Mouse (Mus musculus) olfactory bulb, adult 2 months (tissue): ENCODE data around the gene Fggy. TPM values are rescaled to one million over a fixed set of nuclear protein-coding genes. Genes with fewer than 3 reads are reported as not detected.

ENCODE experiments used
- H3K27ac ChIP-seq: fragments of 200-500 bp; 2 replicates; pipeline ENCODE4 v1.5.1; 2012; ENCODE audit warnings: low read depth, low read length; ENCODE audit not compliant: insufficient read depth
- H3K4me1 ChIP-seq: fragments of 200-500 bp; 2 replicates; pipeline ENCODE4 v1.6.1; 2012; ENCODE audit warnings: low read length; ENCODE audit not compliant: control insufficient read depth, insufficient read depth
- H3K4me3 ChIP-seq: fragments of 200-500 bp; 2 replicates; pipeline ENCODE4 v1.5.1; 2012; ENCODE audit warnings: mild to moderate bottlenecking, low read depth, low read length, moderate library complexity; ENCODE audit not compliant: insufficient read depth
- CTCF ChIP-seq: fragments of 200-500 bp; IDR thresholded peaks from 2 replicates; pipeline ENCODE4 v1.5.1; 2012; ENCODE audit warnings: low read depth, mild to moderate bottlenecking, low read length, moderate library complexity; ENCODE audit not compliant: insufficient read depth
- POLR2A ChIP-seq: fragments of 200-500 bp; IDR thresholded peaks from 2 replicates; pipeline ENCODE4 v1.6.1; 2012; ENCODE audit warnings: mild to moderate bottlenecking, low read depth, low read length, moderate library complexity; ENCODE audit not compliant: insufficient read depth
- WGBS: fragments of 180-500 bp; shearing (Covaris S2); methylation state at CpG from one replicate; pipeline ENCODE4 v1.1.7; 2018; 5-methylcytosine and 5-hydroxymethylcytosine counted together
- polyA plus RNA-seq: library from polyadenylated mRNA; stranded (reverse); fragments of >200 nt; gene quantifications from 2 replicates; pipeline ENCODE4 v1.2.4, GENCODE M21; 2012; ENCODE audit warnings: low replicate concordance; ENCODE audit not compliant: missing spikeins, insufficient read depth, insufficient read length

Gene Fggy
- polyA plus RNA-seq, 1 experiment = not detected

DNA sequence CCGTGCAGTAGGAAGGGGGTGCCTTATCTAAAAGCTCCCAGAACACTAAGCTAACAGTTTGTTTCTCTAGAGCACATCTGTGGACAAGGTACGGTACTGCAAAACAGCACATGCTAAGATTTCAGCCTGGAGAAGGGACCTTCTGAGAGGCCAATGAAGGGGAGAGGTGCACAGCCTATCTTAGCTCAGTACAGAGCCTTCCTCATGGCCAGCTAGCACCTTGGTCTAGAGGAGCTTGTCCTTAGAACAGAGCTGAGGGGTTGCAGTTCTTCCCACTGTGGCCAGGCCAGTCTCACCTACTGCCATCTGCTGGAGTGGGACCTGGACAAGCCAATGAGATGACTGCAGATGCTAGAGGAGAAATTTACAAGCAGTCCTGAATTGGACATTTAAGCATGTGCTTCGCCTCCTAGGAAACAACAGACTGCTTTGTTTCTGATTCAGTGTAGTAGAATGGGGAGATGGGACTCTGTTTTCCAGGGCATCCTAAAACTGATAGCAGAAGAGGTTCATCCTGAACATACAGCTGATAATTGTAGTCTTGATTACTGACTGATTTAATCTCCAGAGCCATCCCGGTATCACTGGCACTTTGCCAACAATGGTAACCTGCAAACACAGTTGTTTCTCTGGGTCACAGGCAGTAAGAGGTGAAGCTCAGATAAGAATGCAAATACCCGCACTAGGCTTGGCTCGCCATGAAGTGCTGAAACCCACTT, 305.6 kb downstream of the Fggy start:
- H3K4me1 ChIP-seq = no peaks in the 10 kb centered on the region
- TF ChIP-seq POLR2A (no peak), CTCF (no peak)
- no peak overlapping the region for H3K4me3 ChIP-seq
- H3K27ac ChIP-seq = no peak overlapping the region
- 67% methylated on average over 6 of the region's 6 CpGs for WGBS

- WGBS = 92% methylated on average over 3 of the region's 3 CpGs
- TF ChIP-seq CTCF = no peak
- TF ChIP-seq POLR2A = no peak
- H3K27ac ChIP-seq = no peak overlapping the region
Observed at GRCm38 (mm10) chr4:95863500-95863803, 306.1 kb downstream of the Fggy start.

DNA sequence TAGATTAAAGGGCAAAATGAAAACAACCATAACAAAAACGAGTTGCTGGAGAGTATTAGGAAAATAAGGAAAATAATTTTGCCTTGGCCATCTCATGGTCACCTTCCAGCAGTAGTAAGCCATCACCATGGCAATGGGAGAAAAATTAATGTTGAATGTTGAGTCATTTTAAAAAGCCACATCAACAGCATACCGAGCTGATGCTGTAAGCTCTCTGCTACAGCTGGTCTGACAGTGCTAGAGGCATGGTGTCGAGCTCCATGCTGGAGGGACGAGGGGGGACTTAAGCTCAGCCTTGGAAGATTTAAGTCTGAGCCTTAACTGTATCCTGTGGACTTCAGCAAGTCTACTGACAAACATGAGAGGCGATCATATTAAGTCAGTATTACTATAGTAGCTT, 307.9 kb downstream of the Fggy start:
- WGBS = 94% methylated on average over 5 of the region's 5 CpGs
- H3K4me1 ChIP-seq = no peaks in the 10 kb centered on the region
- no peak overlapping the region for H3K4me3 ChIP-seq
- TF ChIP-seq POLR2A = no peak
- TF ChIP-seq CTCF = no peak
- no peak overlapping the region for H3K27ac ChIP-seq

More at GRCm38 (mm10) chr4:95863500-95863803, 306.1 kb downstream of the Fggy start:
- Histone ChIP-seq H3K4me1 (no peaks in the 10 kb centered on the region), H3K4me3 (no peak overlapping the region)

- 95% methylated on average over 3 of the region's 3 CpGs for WGBS
- no peak for TF ChIP-seq CTCF
- TF ChIP-seq POLR2A = no peak
- H3K4me3 ChIP-seq = no peak overlapping the region
Observed at GRCm38 (mm10) chr4:95865882-95866281, 308.6 kb downstream of the Fggy start.

DNA sequence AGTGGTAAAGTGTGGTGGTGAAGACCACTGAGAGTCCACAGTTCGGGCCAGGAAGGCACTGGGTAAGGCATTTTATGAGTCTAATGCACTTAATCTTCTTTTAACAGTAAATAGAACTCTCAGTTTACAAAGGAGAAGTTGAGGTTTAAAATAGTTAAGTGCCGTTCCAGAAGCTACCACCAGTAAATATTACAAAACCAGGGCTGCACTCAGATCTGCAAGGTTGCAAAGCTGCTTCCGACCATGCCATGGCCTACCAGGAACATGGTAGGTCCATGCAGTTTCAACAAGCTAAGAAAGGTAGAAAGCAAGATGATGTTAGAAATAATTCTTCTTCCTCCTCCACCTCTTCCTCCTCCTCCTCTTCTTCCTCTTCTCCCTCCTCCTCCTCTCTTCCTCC, 309.8 kb downstream of the Fggy start:
- no peaks in the 10 kb centered on the region for H3K4me1 ChIP-seq
- WGBS = 92% methylated on average over 3 of the region's 3 CpGs
- TF ChIP-seq POLR2A (no peak), CTCF (no peak)
- H3K27ac ChIP-seq = no peak overlapping the region
- no peak overlapping the region for H3K4me3 ChIP-seq

More at GRCm38 (mm10) chr4:95865882-95866281, 308.6 kb downstream of the Fggy start:
- H3K27ac ChIP-seq = no peak overlapping the region
- no peaks in the 10 kb centered on the region for H3K4me1 ChIP-seq

DNA sequence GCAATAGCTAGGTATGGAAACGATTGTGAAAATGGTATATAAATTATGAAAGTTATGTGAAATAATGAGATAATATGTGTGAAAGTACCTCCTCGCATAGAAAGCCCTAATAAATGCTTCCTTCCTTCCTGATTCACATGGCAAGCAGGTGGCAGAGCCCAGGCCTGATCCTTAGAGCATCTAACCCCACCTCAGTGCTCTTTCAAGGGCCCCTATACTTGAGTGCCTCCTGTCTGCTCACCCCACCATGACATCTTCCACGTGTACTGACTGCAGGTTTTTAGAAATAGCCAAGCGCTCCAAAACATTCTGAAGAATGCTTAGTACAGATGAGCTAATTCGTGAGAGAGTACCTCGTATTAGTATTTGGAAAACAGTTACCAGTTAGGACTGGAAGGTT, 311.0 kb downstream of the Fggy start:
- 95% methylated on average over 6 of the region's 6 CpGs for WGBS
- TF ChIP-seq CTCF (no peak), POLR2A (no peak)
- H3K27ac ChIP-seq = no peak overlapping the region
- no peaks in the 10 kb centered on the region for H3K4me1 ChIP-seq
- H3K4me3 ChIP-seq = no peak overlapping the region

DNA sequence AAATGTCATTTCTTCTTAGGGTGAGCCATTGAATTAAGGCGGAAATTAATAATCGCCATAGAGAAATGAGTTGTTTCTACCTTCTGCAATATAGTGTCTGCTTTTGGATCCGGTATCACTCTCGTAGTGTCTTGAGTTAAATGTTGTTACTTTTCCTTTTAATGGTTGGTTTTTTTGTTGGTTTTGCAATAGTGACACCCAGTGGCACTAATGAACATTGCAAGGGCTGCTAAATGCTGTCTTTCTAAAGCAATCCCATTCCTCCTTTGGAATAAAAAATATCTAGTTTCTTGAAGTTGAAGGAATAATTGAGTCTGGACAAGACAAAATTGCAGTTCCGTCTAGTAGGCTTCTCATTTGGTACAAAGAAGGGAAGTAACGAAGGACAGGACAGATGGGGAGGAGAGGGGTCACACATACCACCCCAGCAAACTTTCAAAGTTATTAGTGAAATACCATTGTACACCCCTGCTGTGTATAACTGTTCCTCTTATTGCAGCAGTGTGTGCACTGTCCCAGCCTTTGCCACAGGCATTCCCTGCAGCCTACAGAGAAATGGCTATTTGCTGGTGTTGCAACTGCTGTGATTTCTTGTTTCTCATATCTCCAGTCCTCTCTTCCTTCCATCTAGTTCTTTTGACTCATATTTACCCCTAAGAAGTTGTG, 314.0 kb downstream of the Fggy start:
- TF ChIP-seq CTCF (no peak), POLR2A (no peak)
- no peak overlapping the region for H3K4me3 ChIP-seq
- WGBS = 14% methylated on average over 6 of the region's 6 CpGs
- no peak overlapping the region for H3K27ac ChIP-seq
- no peaks in the 10 kb centered on the region for H3K4me1 ChIP-seq

DNA sequence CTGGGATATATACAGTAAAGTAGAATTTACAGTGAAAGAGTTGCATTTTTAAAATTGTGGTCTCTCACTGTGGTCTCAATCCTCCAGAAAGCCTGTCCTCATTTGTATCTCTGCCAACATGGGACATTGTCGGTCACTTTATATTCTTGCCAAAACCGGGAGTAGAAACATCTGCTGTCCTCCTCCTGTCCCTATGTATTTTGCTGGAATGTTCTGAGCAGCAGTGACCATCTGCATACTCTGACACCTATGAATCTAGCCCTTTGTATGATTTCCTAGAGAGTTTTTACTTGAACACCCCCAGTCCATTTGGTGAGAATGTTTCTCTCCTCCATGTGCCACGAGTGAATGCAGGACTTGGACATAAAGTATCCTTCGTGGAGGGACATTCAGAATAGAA, 318.6 kb downstream of the Fggy start:
- Histone ChIP-seq H3K4me3 (no peak overlapping the region), H3K27ac (no peak overlapping the region), H3K4me1 (no peaks in the 10 kb centered on the region)
- TF ChIP-seq POLR2A (no peak), CTCF (no peak)
- 87% methylated on average over 4 of the region's 4 CpGs for WGBS

DNA sequence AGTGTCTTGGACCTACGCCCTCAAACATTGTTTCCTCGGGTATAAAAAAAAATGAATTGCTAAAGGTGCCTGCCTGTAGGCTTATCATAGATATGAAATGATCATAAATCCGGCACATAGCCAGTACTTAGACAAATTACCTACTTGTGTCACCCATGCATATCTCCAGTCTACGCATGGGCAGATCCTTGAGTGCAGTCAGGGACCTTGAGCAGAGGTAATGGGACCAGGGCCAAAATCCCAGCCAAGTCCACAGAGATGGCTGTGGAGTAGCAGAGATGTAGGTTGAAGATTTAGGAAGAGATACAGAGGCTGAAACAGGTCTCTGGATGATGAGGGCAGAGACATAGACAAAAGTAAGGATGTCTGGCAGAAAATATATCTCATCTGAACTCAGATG, 320.1 kb downstream of the Fggy start:
- TF ChIP-seq CTCF (no peak), POLR2A (no peak)
- 96% methylated on average over 4 of the region's 4 CpGs for WGBS
- Histone ChIP-seq H3K4me3 (no peak overlapping the region), H3K27ac (no peak overlapping the region), H3K4me1 (no peaks in the 10 kb centered on the region)
